Mouse (Mus musculus): ENCODE data around the gene Ubxn4.
"Not testable (repeated sequence)": the region's sequence is repeated elsewhere in the genome, so short reads cannot be mapped to it uniquely, and the experiment has no call there.

The Ubxn4 gene

DNA sequence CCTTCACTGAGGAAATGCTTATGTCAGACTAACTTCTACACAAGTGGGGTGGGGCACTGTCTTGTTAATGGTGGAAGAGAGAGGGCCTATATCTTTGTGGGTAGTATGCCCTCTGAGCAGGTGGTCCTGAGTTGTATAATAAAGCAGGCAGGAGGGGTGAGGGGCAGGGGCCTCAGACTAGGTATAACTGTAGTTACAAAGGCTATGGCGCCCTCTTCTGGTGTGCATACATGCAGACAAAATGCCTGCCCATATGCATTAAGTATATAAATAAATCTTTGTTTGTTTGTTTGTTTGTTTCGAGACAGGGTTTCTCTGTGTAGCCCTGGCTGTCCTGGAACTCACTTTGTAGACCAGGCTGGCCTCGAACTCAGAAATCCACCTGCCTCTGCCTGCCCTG is 65.3 kb downstream of the Ubxn4 start:
- no peak for DNase-seq (ENCODE audit: low read depth, low spot score)

DNA sequence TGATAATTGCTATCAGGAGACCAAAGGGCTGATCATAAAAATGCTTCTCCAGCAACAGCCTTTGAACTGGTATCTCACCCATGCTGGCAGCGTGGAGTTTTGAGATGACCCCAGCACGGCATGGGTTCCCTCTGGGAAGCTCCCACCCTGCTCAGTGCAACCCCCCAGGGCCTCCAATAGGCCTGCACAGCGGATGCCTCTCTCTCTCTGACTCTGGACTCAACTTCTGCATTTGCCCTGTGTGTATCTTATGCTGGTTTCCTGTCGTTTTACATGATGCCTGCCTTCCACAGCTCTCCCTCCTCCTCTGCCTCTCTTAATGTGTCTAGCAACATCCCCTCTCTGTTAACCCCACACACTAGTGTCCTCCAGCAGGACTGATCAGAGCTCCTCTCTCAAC is 70.9 kb downstream of the Ubxn4 start:
- DNase-seq (ENCODE audit: low read depth, low spot score), result no peak

DNA sequence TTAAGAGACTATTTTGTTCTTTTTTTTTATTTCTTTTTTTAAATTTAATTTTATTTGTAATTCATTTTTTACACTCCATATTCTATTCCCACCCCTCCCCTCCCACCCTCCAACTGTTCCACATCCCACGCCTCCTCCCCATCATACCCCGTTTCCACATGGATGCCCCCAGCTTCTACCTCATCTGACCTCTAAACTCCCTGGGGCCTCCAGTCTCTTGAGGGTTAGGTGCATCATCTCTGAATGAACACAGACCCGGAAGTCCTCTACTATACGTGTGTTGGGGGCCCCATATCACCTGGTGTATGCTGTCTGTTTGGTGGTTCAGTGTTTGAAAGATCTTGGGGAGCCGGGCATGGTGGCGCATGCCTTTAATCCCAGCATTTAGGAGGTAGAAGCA is 75.5 kb downstream of the Ubxn4 start:
- DNase-seq (ENCODE audit: low read depth, low spot score), result not testable (repeated sequence)

DNA sequence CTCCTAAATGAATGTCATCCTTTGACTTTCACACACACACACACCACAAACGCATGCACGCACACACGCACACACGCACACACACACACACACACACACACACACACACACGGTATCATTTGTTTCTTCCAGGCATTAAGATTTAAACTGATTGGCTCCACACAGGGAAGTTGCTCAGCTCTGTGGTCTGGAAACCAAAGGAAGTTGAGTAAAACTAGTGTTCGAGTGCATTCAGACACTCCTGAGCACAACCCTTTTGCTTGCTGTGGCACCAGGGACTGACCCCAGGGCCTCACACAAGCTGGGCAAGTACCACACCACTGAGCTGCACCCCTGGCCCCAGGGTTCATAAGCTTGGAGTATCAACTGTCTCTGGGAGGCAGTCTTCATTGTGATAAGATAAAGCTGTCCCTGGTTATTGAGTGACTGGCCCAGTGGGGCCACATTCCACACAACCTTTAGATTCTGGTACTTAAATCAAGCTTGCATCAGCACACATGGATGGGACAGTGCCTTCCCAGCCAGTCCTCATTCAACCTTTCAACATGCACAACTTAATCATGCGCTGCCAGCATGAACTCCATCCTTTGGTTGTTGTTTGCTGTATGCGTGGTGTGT is 79.4 kb downstream of the Ubxn4 start:
- DNase-seq (ENCODE audit: low read depth, low spot score), result no peak

DNA sequence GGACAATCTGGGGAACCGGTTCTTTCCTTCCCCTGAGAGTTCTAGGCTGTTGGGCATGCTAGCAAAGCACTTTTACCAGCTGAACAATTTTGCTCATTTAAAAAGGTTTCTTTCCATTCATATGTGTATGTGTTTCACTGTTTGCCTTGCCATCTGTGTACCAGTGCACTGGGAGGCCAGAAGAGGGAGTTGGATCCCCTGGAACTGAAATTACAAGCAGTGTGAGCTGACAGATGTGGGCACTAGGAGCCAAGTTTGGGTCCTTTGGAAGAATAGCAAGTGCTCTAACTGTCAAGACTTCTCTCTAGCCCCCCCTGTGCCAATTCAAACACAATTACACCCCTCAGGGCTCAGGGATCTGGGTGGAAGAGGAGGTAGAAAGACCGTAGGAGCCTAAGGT is 81.0 kb downstream of the Ubxn4 start:
- DNase-seq (ENCODE audit: low read depth, low spot score), result no peak

DNA sequence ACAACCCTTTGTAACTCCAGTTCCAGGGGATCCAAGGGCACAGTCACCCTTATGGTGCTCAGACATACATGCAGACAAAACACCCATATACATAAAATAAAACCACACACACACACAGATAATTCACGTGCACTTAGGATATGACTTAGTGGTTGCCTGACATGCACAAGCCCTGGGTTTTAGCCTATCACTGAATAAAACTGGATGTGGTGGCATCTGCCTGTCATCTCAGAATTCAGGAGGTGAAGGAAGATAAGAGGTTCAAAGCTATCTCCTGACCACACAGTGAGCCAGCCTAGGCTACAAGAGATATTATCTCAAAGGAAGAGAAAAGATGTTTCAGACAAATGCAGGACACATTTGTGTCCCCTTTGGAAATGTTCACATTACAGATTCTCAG is 83.4 kb downstream of the Ubxn4 start:
- no peak for DNase-seq (ENCODE audit: low read depth, low spot score)

DNA sequence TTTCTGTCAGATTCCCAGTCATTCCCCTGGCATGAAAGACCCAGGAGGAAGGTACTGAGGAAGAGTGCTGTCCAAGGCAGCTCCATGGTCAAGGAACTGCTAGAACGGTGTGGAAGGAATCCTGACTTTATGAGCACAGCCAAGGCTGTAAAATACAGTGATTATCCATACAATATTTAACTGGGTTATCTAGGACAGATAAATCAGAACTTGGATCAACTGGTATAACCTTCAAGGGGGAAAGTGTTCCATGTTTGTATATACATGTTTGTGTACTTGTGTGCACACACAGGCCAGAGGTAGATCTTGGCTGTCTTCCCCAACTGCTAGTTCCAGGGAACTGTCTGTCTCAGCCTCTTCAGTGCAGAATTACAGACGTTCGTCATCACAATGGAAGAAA is 84.5 kb downstream of the Ubxn4 start, which contains the start of gene Lct:
Lct (minus strand) TSS at position 101 of the 400 bp plus-strand sequence.
- DNase-seq (ENCODE audit: low read depth, low spot score), result no peak
